ENCODE assay signal across 8 mouse cellular contexts in the genomic region with DNA sequence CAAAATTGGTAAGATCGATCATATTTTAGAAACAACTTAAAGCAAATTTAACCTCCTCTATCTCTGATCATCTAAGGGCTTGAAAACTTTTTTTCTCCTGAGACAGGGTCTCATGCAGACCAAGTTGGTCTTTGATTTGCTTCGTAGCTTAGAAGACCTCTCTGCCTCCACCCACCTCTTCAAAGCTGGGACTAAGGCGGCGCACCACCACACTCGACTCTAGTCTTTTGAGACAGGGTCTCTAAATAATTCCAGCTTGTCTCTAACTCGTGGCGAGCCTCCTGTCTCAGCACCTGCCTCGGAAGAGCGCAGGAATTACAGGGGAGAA. TPM values are rescaled to one million over a fixed set of nuclear protein-coding genes. Genes with fewer than 3 reads are reported as not detected.
DNase-seq lines count a peak whose midpoint lies in the region; ATAC-seq and TF ChIP-seq lines count a peak whose summit lies in the region.

No protein-coding gene starts in this region.

- no peaks in the 10 kb centered on the region for H3K79me2 ChIP-seq in liver, adult 2 months (ENCODE audit: control insufficient read depth, insufficient read depth, low read length)

- peak overlapping the region; percentile 86 for H3K27ac ChIP-seq in liver, adult 2 months (replicated peaks; ENCODE audit: insufficient read depth, low read depth, low read length)
- H3K27ac ChIP-seq in embryonic facial prominence, embryonic 12.5 days: peak overlapping the region; percentile 88
- peak overlapping the region; percentile 93 for H3K27ac ChIP-seq in intestine, embryonic 14.5 days (ENCODE audit: low read depth)
- H3K27ac ChIP-seq in midbrain, postnatal 0 days (ENCODE audit: low read depth, low read length): peak overlapping the region; percentile 85

- ATAC-seq in embryonic facial prominence, embryonic 12.5 days (ENCODE audit: insufficient number of reproducible peaks, insufficient read depth, low FRiP score, low TSS enrichment): 0 out of 2 replicates have a peak, but pooled peaks have one; percentile 7
- no peak; the same call in 1 of the 2 replicates for ATAC-seq in intestine, embryonic 14.5 days (replicated peaks; ENCODE audit: low FRiP score, low TSS enrichment, low read depth)
- peak; percentile 44 for ATAC-seq in midbrain, postnatal 0 days (ENCODE audit: low FRiP score)
- ATAC-seq in megakaryocyte-erythroid progenitor cell, adult 5-6 weeks (replicated peaks; ENCODE audit: low FRiP score, low TSS enrichment, poor library complexity, severe bottlenecking): no peak

- peak overlapping the region; percentile 78 for H3K9ac ChIP-seq in liver, adult 2 months (ENCODE audit: low read depth, low read length)
- H3K9ac ChIP-seq in embryonic facial prominence, embryonic 12.5 days: peak overlapping the region; percentile 46
- H3K9ac ChIP-seq in intestine, embryonic 14.5 days (ENCODE audit: low read length): peak overlapping the region; percentile 53
- peak overlapping the region; percentile 60 for H3K9ac ChIP-seq in midbrain, postnatal 0 days (replicated peaks; ENCODE audit: low read length, poor library complexity, severe bottlenecking)

- H3K9me3 ChIP-seq in embryonic facial prominence, embryonic 12.5 days: no peaks in the 10 kb centered on the region
- H3K9me3 ChIP-seq in intestine, embryonic 14.5 days (ENCODE audit: control insufficient read depth, low read length): no peaks in the 10 kb centered on the region
- H3K9me3 ChIP-seq in midbrain, postnatal 0 days (ENCODE audit: low read length): no peaks in the 10 kb centered on the region

- TF ChIP-seq CTCF in liver, adult 2 months (IDR thresholded peaks at IDR 0.05; ENCODE audit: low read depth, low read length): no peak
- TF ChIP-seq CTCF in midbrain, postnatal 0 days (IDR thresholded peaks at IDR 0.05): no peak

- no peaks in the 10 kb centered on the region for H3K4me1 ChIP-seq in liver, adult 2 months (ENCODE audit: control insufficient read depth, insufficient read depth, low read length)
- H3K4me1 ChIP-seq in embryonic facial prominence, embryonic 12.5 days: peaks cover 14% of the 10 kb centered on the region
- peaks cover 11% of the 10 kb centered on the region; the same call in 1 of the 2 replicates for H3K4me1 ChIP-seq in intestine, embryonic 14.5 days (replicated peaks; ENCODE audit: control insufficient read depth, insufficient read depth, low read length)
- 0 out of 2 replicates have a peak, but pooled peaks cover 4% of the 10 kb centered on the region for H3K4me1 ChIP-seq in midbrain, postnatal 0 days (ENCODE audit: insufficient read depth, low read length)

- TF ChIP-seq POLR2A in liver, adult 2 months (IDR thresholded peaks at IDR 0.05; ENCODE audit: extremely low read depth, insufficient read depth, low read length): no peak

- DNase-seq in liver, adult 2 months (ENCODE audit: extremely low read depth, low read depth, low spot score): no peak
- no peak for DNase-seq in liver
- no peak for DNase-seq in intestine, embryonic 14.5 days (ENCODE audit: low spot score)
- DNase-seq in midbrain, postnatal 0 days (ENCODE audit: low spot score): no peak
- no peak for DNase-seq in layer of hippocampus, postnatal 14 days (ENCODE audit: low spot score in 2 of 2)
- no peak for DNase-seq in embryo, embryonic 9.5 days (ENCODE audit: extremely low spot score)

- no peaks in the 10 kb centered on the region for H3K27me3 ChIP-seq in liver, adult 2 months (ENCODE audit: control insufficient read depth, insufficient read depth, low read length)
- no peaks in the 10 kb centered on the region for H3K27me3 ChIP-seq in embryonic facial prominence, embryonic 12.5 days
- H3K27me3 ChIP-seq in intestine, embryonic 14.5 days (replicated peaks; ENCODE audit: control insufficient read depth, insufficient read depth, low read length): no peaks in the 10 kb centered on the region
- H3K27me3 ChIP-seq in midbrain, postnatal 0 days (ENCODE audit: insufficient read depth, low read length): no peaks in the 10 kb centered on the region

- 4% methylated on average over 9 of the region's 9 CpGs for WGBS in liver, adult 2 months
- WGBS in embryonic facial prominence, embryonic 12.5 days: 10% methylated on average over 9 of the region's 9 CpGs
- WGBS in intestine, embryonic 14.5 days: 7% methylated on average over 9 of the region's 9 CpGs
- WGBS in midbrain, postnatal 0 days: 9% methylated on average over 9 of the region's 9 CpGs

- peak overlapping the region; percentile 58 for H3K4me2 ChIP-seq in embryonic facial prominence, embryonic 12.5 days (replicated peaks)
- H3K4me2 ChIP-seq in intestine, embryonic 14.5 days (ENCODE audit: low read length): peak overlapping the region; percentile 67
- peak overlapping the region; percentile 89 for H3K4me2 ChIP-seq in midbrain, postnatal 0 days (ENCODE audit: low read depth, low read length, poor library complexity, severe bottlenecking)

- peak overlapping the region; percentile 53 for H3K4me3 ChIP-seq in liver, adult 2 months (ENCODE audit: insufficient read depth, low read depth, low read length)
- H3K4me3 ChIP-seq in embryonic facial prominence, embryonic 12.5 days: peak overlapping the region; percentile 61
- peak overlapping the region; percentile 83 for H3K4me3 ChIP-seq in intestine, embryonic 14.5 days (ENCODE audit: low read depth, low read length)
- peak overlapping the region; percentile 57 for H3K4me3 ChIP-seq in midbrain, postnatal 0 days (ENCODE audit: low read depth, low read length)

- H3K36me3 ChIP-seq in liver, adult 2 months (ENCODE audit: control insufficient read depth, insufficient read depth, low read length): no peaks in the 10 kb centered on the region
- 0 out of 2 replicates have a peak, but pooled peaks cover 8% of the 10 kb centered on the region for H3K36me3 ChIP-seq in embryonic facial prominence, embryonic 12.5 days
- peaks cover 10% of the 10 kb centered on the region for H3K36me3 ChIP-seq in intestine, embryonic 14.5 days (ENCODE audit: control insufficient read depth, insufficient read depth, low read length)
- H3K36me3 ChIP-seq in midbrain, postnatal 0 days (ENCODE audit: insufficient read depth, low read length): no peaks in the 10 kb centered on the region

RNA-seq across cellular contexts. Expression of a gene that starts 0.6 kb away (rescaled TPM):
- 0.09 and 0.27 TPM in 2 replicates for total RNA-seq in liver, adult 2 months (2014; rRNA removed)
- 0.02 and 0.06 TPM in 2 replicates for polyA plus RNA-seq in liver, adult 2 months (2012; rRNA removed)
- 13.2 and 17.7 TPM in 2 replicates for polyA plus RNA-seq in embryonic facial prominence, embryonic 12.5 days (2016; fragmentation: Nextera tagmentation; extraction: Ambion mirVana)
- polyA plus RNA-seq in intestine, embryonic 14.5 days (2014; fragmentation: Nextera tagmentation; extraction: Ambion mirVana): 17.6 and 18.1 TPM in 2 replicates
- 1.9 and 2.6 TPM in 2 replicates for total RNA-seq in midbrain, postnatal 0 days (2014; rRNA removed)
- 1.4 and 1.8 TPM in 2 replicates for polyA plus RNA-seq in midbrain, postnatal 0 days (2015; fragmentation: Nextera tagmentation; extraction: Ambion mirVana)
- total RNA-seq in megakaryocyte-erythroid progenitor cell, adult 5-6 weeks (2014; fragmentation: Nextera tagmentation): 22.9 and 27.8 TPM in 2 replicates
- 11.0 and 15.6 TPM in 2 replicates for total RNA-seq in megakaryocyte-erythroid progenitor cell, adult 5-6 weeks (2017)
- total RNA-seq in layer of hippocampus, postnatal 14 days (2021): under 1 TPM; 0.78 to 0.98 TPM

RNA-seq across cellular contexts. Expression of a gene that starts 12.4 kb away (rescaled TPM):
- total RNA-seq in liver, adult 2 months (2014; rRNA removed): 41.8 and 56.3 TPM in 2 replicates
- 16.1 and 17.2 TPM in 2 replicates for polyA plus RNA-seq in liver, adult 2 months (2012; rRNA removed)
- 95.3 and 106 TPM in 2 replicates for polyA plus RNA-seq in embryonic facial prominence, embryonic 12.5 days (2016; fragmentation: Nextera tagmentation; extraction: Ambion mirVana)
- polyA plus RNA-seq in intestine, embryonic 14.5 days (2014; fragmentation: Nextera tagmentation; extraction: Ambion mirVana): 98.0 and 98.9 TPM in 2 replicates
- total RNA-seq in midbrain, postnatal 0 days (2014; rRNA removed): 83.6 and 116 TPM in 2 replicates
- 231 and 234 TPM in 2 replicates for polyA plus RNA-seq in midbrain, postnatal 0 days (2015; fragmentation: Nextera tagmentation; extraction: Ambion mirVana)
- 48.4 and 50.3 TPM in 2 replicates for total RNA-seq in megakaryocyte-erythroid progenitor cell, adult 5-6 weeks (2014; fragmentation: Nextera tagmentation)
- 136 and 147 TPM in 2 replicates for total RNA-seq in megakaryocyte-erythroid progenitor cell, adult 5-6 weeks (2017)
- total RNA-seq in layer of hippocampus, postnatal 14 days (2021): 100 to 1,000 TPM; 101 to 104 TPM

RNA-seq across cellular contexts. Expression of a gene that starts 56.8 kb away (rescaled TPM):
- total RNA-seq in liver, adult 2 months (2014; rRNA removed): 0.37 and 0.67 TPM in 2 replicates
- polyA plus RNA-seq in liver, adult 2 months (2012; rRNA removed): 0.44 and 0.50 TPM in 2 replicates
- polyA plus RNA-seq in embryonic facial prominence, embryonic 12.5 days (2016; fragmentation: Nextera tagmentation; extraction: Ambion mirVana): 2.3 and 2.5 TPM in 2 replicates
- 0.96 and 1.1 TPM in 2 replicates for polyA plus RNA-seq in intestine, embryonic 14.5 days (2014; fragmentation: Nextera tagmentation; extraction: Ambion mirVana)
- total RNA-seq in midbrain, postnatal 0 days (2014; rRNA removed): 64.8 and 73.5 TPM in 2 replicates
- 6.6 and 6.8 TPM in 2 replicates for polyA plus RNA-seq in midbrain, postnatal 0 days (2015; fragmentation: Nextera tagmentation; extraction: Ambion mirVana)
- total RNA-seq in megakaryocyte-erythroid progenitor cell, adult 5-6 weeks (2014; fragmentation: Nextera tagmentation): 99.5 and 115 TPM in 2 replicates
- 56.3 and 63.8 TPM in 2 replicates for total RNA-seq in megakaryocyte-erythroid progenitor cell, adult 5-6 weeks (2017)
- total RNA-seq in layer of hippocampus, postnatal 14 days (2021): 1 to 10 TPM; 2.3 to 2.4 TPM

Comparison
In these comparisons a context has a peak if more than half of its experiments do, and no peak if none do; other contexts are left out.
1. ATAC-seq: peak in embryonic facial prominence, embryonic 12.5 days (single experiment) and midbrain, postnatal 0 days (single experiment); none in intestine, embryonic 14.5 days (single experiment) and megakaryocyte-erythroid progenitor cell, adult 5-6 weeks (single experiment).
2. RNA of a gene that starts 56.8 kb away (total RNA-seq): 56.3 to 115 TPM in megakaryocyte-erythroid progenitor cell, adult 5-6 weeks and 64.8 to 73.5 TPM in midbrain, postnatal 0 days; 2.3 to 2.4 TPM in layer of hippocampus, postnatal 14 days and 0.37 to 0.67 TPM in liver, adult 2 months; every median in the first group is over 10 times any median in the second.
3. Peak in every context shown above with its lines, with median percentiles within 50 percentile points of each other: H3K27ac ChIP-seq, H3K4me3 ChIP-seq, H3K9ac ChIP-seq and H3K4me2 ChIP-seq.